Mouse (Mus musculus): ENCODE data around the gene Gm11238.
"Not testable (repeated sequence)": the region's sequence is repeated elsewhere in the genome, so short reads cannot be mapped to it uniquely, and the experiment has no call there.

The Gm11238 gene

GRCm38 (mm10) chr4:73607581-73607980, at the start of gene Gm11238:
TSS of gene Gm11238 (plus strand) at chr4:73607881.
- not testable (repeated sequence) for DNase-seq (ENCODE audit: low spot score in 2 of 2)

GRCm38 (mm10) chr4:73599248-73599647, 8.4 kb upstream of the Gm11238 start:
- DNase-seq (ENCODE audit: low spot score in 2 of 2) = no peak

- not testable (repeated sequence) for DNase-seq (ENCODE audit: low spot score in 2 of 2)
Observed at GRCm38 (mm10) chr4:73622684-73623083, 15.0 kb downstream of the Gm11238 start, which contains the start of gene Gm11237. TSS of gene Gm11237 (plus strand) at chr4:73622984.

- DNase-seq (ENCODE audit: low spot score in 2 of 2) = not testable (repeated sequence)
Observed at GRCm38 (mm10) chr4:73637821-73638220, 30.1 kb downstream of the Gm11238 start, which contains the start of gene Gm11236. TSS of gene Gm11236 (plus strand) at chr4:73638121.

GRCm38 (mm10) chr4:73661864-73662263, 54.2 kb downstream of the Gm11238 start:
- not testable (repeated sequence) for DNase-seq (ENCODE audit: low spot score in 2 of 2)

- DNase-seq (ENCODE audit: low spot score in 2 of 2) = not testable (repeated sequence)
Observed at GRCm38 (mm10) chr4:73668054-73668453, 60.4 kb downstream of the Gm11238 start, which contains the start of gene Gm11239. TSS of gene Gm11239 (plus strand) at chr4:73668354.

GRCm38 (mm10) chr4:73683216-73683615, 75.5 kb downstream of the Gm11238 start, which contains the start of gene Gm428:
TSS of gene Gm428 (plus strand) at chr4:73683516.
- DNase-seq (ENCODE audit: low spot score in 2 of 2) = not testable (repeated sequence)

Measured in urinary bladder, adult 18-20 months (tissue).